Mouse (Mus musculus) limb, embryonic 14.5 days (tissue): ENCODE data around the gene Ccrl2. TPM values are rescaled to one million over a fixed set of nuclear protein-coding genes. Genes with fewer than 3 reads are reported as not detected.

ENCODE experiments used
- ATAC-seq: fragments of 200-750 bp; cut with Nextera tagmentation; 2 replicates; pipeline ENCODE4 v1.8.0; 2017; ENCODE audit warnings: low read depth, moderate number of reproducible peaks, moderate TSS enrichment; ENCODE audit not compliant: low FRiP score
- DNase-seq: peaks from one replicate; pipeline ENCODE4 v3.0.0-alpha.2; 2015; ENCODE audit warnings: low spot score
- H3K27ac ChIP-seq: fragments of 300-500 bp; sonication (generic); replicated peaks from 2 replicates; pipeline ENCODE4 v1.5.1; 2014; ENCODE audit warnings: low read depth, mild to moderate bottlenecking, low read length, moderate library complexity, mixed read lengths
- H3K27me3 ChIP-seq: fragments of 300-500 bp; sonication (generic); 2 replicates; pipeline ENCODE4 v1.6.1; 2014; ENCODE audit warnings: low read length, mixed read lengths; ENCODE audit not compliant: control insufficient read depth, insufficient read depth
- H3K36me3 ChIP-seq: fragments of 300-500 bp; sonication (generic); 2 replicates; pipeline ENCODE4 v1.6.1; 2014; ENCODE audit warnings: mild to moderate bottlenecking, low read length, moderate library complexity, mixed read lengths; ENCODE audit not compliant: control insufficient read depth, insufficient read depth
- H3K4me1 ChIP-seq: fragments of 300-500 bp; sonication (generic); 2 replicates; pipeline ENCODE4 v1.6.1; 2014; ENCODE audit warnings: antibody characterized with exemption, low read length, mixed read lengths; ENCODE audit not compliant: control insufficient read depth, insufficient read depth
- H3K4me2 ChIP-seq: fragments of 300-500 bp; sonication (generic); replicated peaks from 2 replicates; pipeline ENCODE4 v1.6.1; 2014; ENCODE audit warnings: low read depth, mild to moderate bottlenecking, low read length, moderate library complexity; ENCODE audit not compliant: severe bottlenecking
- H3K4me3 ChIP-seq: fragments of 300-500 bp; sonication (generic); replicated peaks from 2 replicates; pipeline ENCODE4 v1.5.1; 2014; ENCODE audit warnings: low read length
- H3K9ac ChIP-seq: fragments of 300-500 bp; sonication (generic); 2 replicates; pipeline ENCODE4 v1.6.1; 2014; ENCODE audit warnings: mild to moderate bottlenecking, low read depth, low read length, moderate library complexity; ENCODE audit not compliant: severe bottlenecking
- H3K9me3 ChIP-seq: fragments of 300-500 bp; sonication (generic); 2 replicates; pipeline ENCODE4 v1.6.1; 2016; ENCODE audit warnings: low read length; ENCODE audit not compliant: control insufficient read depth
- POLR2A ChIP-seq: fragments of 200-500 bp; IDR thresholded peaks from 2 replicates; pipeline ENCODE4 v1.8.0; 2012; ENCODE audit warnings: inconsistent platforms, mild to moderate bottlenecking, moderate library complexity, borderline replicate concordance; ENCODE audit not compliant: insufficient read depth, insufficient read length; ENCODE audit errors: extremely low read depth
- WGBS: fragments of 180-500 bp; shearing (Covaris S2); extraction: QIAGEN DNeasy Blood & Tissue Kit; methylation state at CpG from one replicate; pipeline ENCODE4 v1.1.7; 2014; 5-methylcytosine and 5-hydroxymethylcytosine counted together
- polyA plus RNA-seq, 2 experiments: library from polyadenylated mRNA; depleted of rRNA in 1 of 2; stranded (reverse) in 1 of 2; unstranded in 1 of 2; fragments of >200 nt; fragmentation: Nextera tagmentation in 1 of 2; extraction: Ambion mirVana in 1 of 2; gene quantifications; 2 replicates each; pipeline versions ENCODE4 v1.2.1 to v1.2.3; 2012 to 2014

Ccrl2 gene
- polyA plus RNA-seq, 2 experiments = 0.50 to 0.59 TPM

DNA sequence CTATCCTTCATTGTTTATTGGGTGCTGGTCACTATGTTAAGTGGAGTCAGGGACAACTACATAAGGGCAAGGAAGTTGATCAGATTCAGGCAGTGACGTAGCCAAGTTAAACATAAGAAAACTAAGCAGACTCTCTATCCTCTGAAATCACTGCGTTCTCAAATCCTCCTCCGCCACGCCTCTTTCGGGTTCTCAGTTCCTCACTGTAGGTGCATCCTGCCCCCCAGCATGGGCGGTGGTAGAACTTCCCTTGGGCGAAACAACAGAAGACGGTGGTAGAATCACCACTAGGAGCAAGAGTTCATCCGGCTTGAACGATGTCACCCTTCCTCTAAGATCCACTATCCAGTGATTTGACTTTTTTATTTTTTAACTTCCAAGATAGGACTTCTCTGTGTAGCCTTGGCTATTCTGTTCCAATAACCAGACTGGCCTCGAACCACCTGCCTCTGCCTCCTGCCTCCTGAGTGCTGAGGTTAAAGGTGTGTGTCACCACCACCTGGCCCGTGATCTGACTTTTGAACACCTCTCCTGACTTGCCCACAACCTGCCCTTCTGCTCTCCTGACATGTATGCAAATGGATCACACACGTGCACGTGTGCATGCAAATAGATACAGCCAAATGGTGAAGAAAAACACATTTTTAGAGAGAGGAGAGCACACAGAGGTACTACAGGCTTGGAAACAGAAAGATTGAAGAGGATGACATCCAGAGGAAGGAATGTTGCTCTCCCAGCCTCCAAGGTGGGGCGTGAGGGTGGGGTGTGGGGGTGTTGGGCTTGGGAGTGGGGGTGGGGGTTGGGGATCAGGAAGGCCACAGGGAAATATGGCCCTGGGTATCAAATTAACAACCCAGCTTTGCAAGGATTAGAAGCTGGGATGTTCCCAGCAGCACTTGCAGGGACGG, 39.4 kb upstream of the Ccrl2 start:
- Histone ChIP-seq H3K9ac (no peak overlapping the region), H3K4me1 (no peaks in the 10 kb centered on the region), H3K27ac (no peak overlapping the region), H3K27me3 (no peaks in the 10 kb centered on the region), H3K4me3 (no peak overlapping the region), H3K9me3 (no peaks in the 10 kb centered on the region), H3K36me3 (no peaks in the 10 kb centered on the region), H3K4me2 (no peak overlapping the region)
- DNase-seq (no peak), ATAC-seq (no peak)
- TF ChIP-seq POLR2A = no peak
- 76% methylated on average over 16 of the region's 16 CpGs for WGBS

GRCm38 (mm10) chr9:111095710-111096109, 38.4 kb upstream of the Ccrl2 start:
- Histone ChIP-seq H3K36me3 (no peaks in the 10 kb centered on the region), H3K4me1 (no peaks in the 10 kb centered on the region), H3K9ac (no peak overlapping the region), H3K4me3 (no peak overlapping the region), H3K27me3 (no peaks in the 10 kb centered on the region), H3K9me3 (no peaks in the 10 kb centered on the region), H3K27ac (no peak overlapping the region), H3K4me2 (no peak overlapping the region)
- ATAC-seq (no peak), DNase-seq (no peak)
- WGBS = 67% methylated on average over 7 of the region's 7 CpGs
- TF ChIP-seq POLR2A = no peak

DNA sequence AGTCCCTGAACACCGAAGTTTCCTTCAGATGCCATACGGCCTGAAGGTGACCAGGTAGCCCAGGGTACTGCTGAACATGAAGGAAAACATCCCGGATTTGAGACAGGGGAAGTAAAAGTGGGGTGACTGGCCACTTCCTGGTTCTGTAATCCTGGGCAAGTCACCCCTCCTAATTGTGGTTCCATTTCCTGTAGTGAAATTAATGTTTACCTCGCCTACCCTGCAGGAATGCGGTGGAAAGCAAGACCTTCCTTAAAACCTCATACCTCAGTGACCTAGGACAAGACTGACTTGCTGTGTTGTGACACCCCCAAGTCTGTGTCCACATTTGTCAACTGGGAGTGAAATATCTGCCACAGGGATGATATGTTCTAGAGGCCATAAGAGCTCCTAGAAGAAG, 37.3 kb upstream of the Ccrl2 start:
- ATAC-seq (no peak), DNase-seq (no peak)
- Histone ChIP-seq H3K27ac (no peak overlapping the region), H3K36me3 (no peaks in the 10 kb centered on the region), H3K9ac (no peak overlapping the region), H3K4me3 (no peak overlapping the region), H3K27me3 (no peaks in the 10 kb centered on the region), H3K4me1 (no peaks in the 10 kb centered on the region), H3K4me2 (no peak overlapping the region), H3K9me3 (no peaks in the 10 kb centered on the region)
- TF ChIP-seq POLR2A = no peak
- WGBS = 61% methylated on average over 5 of the region's 5 CpGs

- peaks cover 6% of the 10 kb centered on the region; the same call in 1 of the 2 replicates for H3K4me1 ChIP-seq
- no peaks in the 10 kb centered on the region for H3K36me3 ChIP-seq
- TF ChIP-seq POLR2A = no peak
- H3K9me3 ChIP-seq = no peaks in the 10 kb centered on the region
- no peak overlapping the region for H3K4me2 ChIP-seq
- H3K9ac ChIP-seq = no peak overlapping the region
- H3K27me3 ChIP-seq = no peaks in the 10 kb centered on the region
- no peak for ATAC-seq
- WGBS = 30% methylated on average over 5 of the region's 5 CpGs
- H3K27ac ChIP-seq = no peak overlapping the region
- no peak overlapping the region for H3K4me3 ChIP-seq
- DNase-seq = peak; percentile 54
Observed at GRCm38 (mm10) chr9:111093094-111093493, 35.8 kb upstream of the Ccrl2 start.

GRCm38 (mm10) chr9:111092657-111093056, 35.3 kb upstream of the Ccrl2 start:
- no peaks in the 10 kb centered on the region for H3K27me3 ChIP-seq
- 73% methylated on average over 9 of the region's 9 CpGs for WGBS
- DNase-seq (no peak), ATAC-seq (no peak)
- H3K36me3 ChIP-seq = no peaks in the 10 kb centered on the region
- no peak overlapping the region for H3K9ac ChIP-seq
- H3K4me1 ChIP-seq = peaks cover 6% of the 10 kb centered on the region; the same call in 1 of the 2 replicates
- H3K4me2 ChIP-seq = no peak overlapping the region
- no peak overlapping the region for H3K4me3 ChIP-seq
- H3K27ac ChIP-seq = no peak overlapping the region
- TF ChIP-seq POLR2A = no peak
- no peaks in the 10 kb centered on the region for H3K9me3 ChIP-seq

DNA sequence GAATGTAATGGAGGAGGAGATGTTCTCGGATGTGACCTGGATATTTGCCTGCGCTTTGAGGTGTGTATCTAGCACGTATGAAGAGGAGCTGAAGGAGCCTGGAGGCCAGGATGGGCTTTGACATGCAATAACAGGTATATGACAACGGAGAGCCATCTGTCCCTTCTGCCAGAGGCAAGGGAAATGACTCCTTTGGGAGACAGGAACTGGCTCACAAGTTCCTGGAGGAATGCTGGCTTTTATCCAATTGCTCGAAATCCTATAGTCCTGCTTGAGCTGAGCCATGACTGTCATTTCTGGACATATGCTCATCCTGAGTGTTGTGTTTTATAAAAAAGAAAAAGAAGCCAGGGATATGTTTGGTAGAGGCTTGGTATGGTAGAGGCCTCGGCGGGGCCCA, 31.6 kb upstream of the Ccrl2 start:
- H3K27ac ChIP-seq = no peak overlapping the region
- no peak overlapping the region for H3K9ac ChIP-seq
- ATAC-seq (no peak), DNase-seq (peak; percentile 39)
- H3K4me1 ChIP-seq = peaks cover 6% of the 10 kb centered on the region; the same call in 1 of the 2 replicates
- H3K4me2 ChIP-seq = no peak overlapping the region
- WGBS = 41% methylated on average over 7 of the region's 7 CpGs
- H3K36me3 ChIP-seq = no peaks in the 10 kb centered on the region
- no peaks in the 10 kb centered on the region for H3K27me3 ChIP-seq
- no peaks in the 10 kb centered on the region for H3K9me3 ChIP-seq
- no peak overlapping the region for H3K4me3 ChIP-seq
- no peak for TF ChIP-seq POLR2A
